Mouse (Mus musculus) hindbrain, embryonic 16.5 days (tissue): ENCODE results near the gene Eepd1. TPM values are rescaled to one million over a fixed set of nuclear protein-coding genes. Genes with fewer than 3 reads are reported as not detected.
A peak's percentile ranks its signal among the peaks of the same experiment; 100 is the strongest.

Experiments used
- ATAC-seq: fragments of 200-750 bp; cut with Nextera tagmentation; 2 replicates; pipeline ENCODE4 v1.8.0; 2017; ENCODE audit warnings: moderate TSS enrichment, moderate library complexity
- H3K27ac ChIP-seq: fragments of 300-500 bp; sonication (generic); 2 replicates; pipeline ENCODE4 v1.5.1; 2014; ENCODE audit warnings: low read depth, mild to moderate bottlenecking, control low read depth, low read length, moderate library complexity
- H3K27me3 ChIP-seq: fragments of 300-500 bp; sonication (generic); replicated peaks from 2 replicates; pipeline ENCODE4 v1.6.1; 2014; ENCODE audit warnings: low read length; ENCODE audit not compliant: control insufficient read depth, insufficient read depth
- H3K36me3 ChIP-seq: fragments of 300-500 bp; sonication (generic); 2 replicates; pipeline ENCODE4 v1.6.1; 2014; ENCODE audit warnings: mild to moderate bottlenecking, low read length, moderate library complexity, mixed read lengths; ENCODE audit not compliant: control insufficient read depth, insufficient read depth
- H3K4me1 ChIP-seq: fragments of 300-500 bp; sonication (generic); 2 replicates; pipeline ENCODE4 v1.6.1; 2014; ENCODE audit warnings: low read depth, low read length; ENCODE audit not compliant: control insufficient read depth, insufficient read depth
- H3K4me2 ChIP-seq: fragments of 300-500 bp; sonication (generic); 2 replicates; pipeline ENCODE4 v1.6.1; 2014; ENCODE audit warnings: mild to moderate bottlenecking, low read length, control low read depth, moderate library complexity
- H3K4me3 ChIP-seq: fragments of 300-500 bp; sonication (generic); 2 replicates; pipeline ENCODE4 v1.5.1; 2014; ENCODE audit warnings: mild to moderate bottlenecking, low read length, control low read depth, moderate library complexity
- H3K9ac ChIP-seq: fragments of 300-500 bp; sonication (generic); 2 replicates; pipeline ENCODE4 v1.6.1; 2014; ENCODE audit warnings: low read depth, mild to moderate bottlenecking, control low read depth, low read length, moderate library complexity
- H3K9me3 ChIP-seq: fragments of 300-500 bp; sonication (generic); 2 replicates; pipeline ENCODE4 v1.6.1; 2014; ENCODE audit warnings: mild to moderate bottlenecking, low read length, moderate library complexity; ENCODE audit not compliant: control insufficient read depth
- WGBS: fragments of 180-500 bp; shearing (Covaris S2); extraction: QIAGEN DNeasy Blood & Tissue Kit; methylation state at CpG from one replicate; pipeline ENCODE4 v1.1.7; 2014; 5-methylcytosine and 5-hydroxymethylcytosine counted together
- polyA plus RNA-seq: library from polyadenylated mRNA; unstranded; fragments of >200 nt; fragmentation: Nextera tagmentation; extraction: Ambion mirVana; gene quantifications from 2 replicates; pipeline ENCODE4 v1.2.1, GENCODE M21; 2015

Eepd1 gene
- polyA plus RNA-seq, 1 experiment from 2014 or later = 15.6 TPM

DNA sequence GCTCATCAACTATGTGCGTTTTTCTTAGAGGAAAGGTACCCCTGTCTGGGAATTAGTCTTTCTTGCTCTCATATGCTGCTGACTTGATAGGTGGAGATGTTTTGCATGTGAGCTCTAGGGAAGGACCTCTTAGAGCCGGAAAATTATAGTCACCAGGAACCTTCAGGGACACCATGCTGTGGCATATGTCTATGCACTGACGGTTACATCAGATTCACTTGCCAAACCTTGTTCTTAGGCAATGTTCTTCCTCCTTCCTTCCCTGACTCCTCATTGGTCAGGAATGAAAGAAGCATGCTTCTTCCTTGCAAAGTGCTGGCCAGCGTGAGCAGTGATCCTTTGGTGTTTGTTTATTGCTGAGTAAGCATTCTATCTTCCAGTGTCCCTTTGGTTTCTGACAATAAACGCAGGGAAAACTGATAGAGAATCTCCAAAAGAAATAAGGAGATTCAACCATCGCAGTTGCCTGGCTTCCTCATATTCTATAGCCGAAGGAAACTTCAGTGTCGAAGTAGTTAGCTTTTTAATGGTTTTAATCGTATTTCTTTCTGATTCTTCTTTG, 5.0 kb downstream of the Eepd1 start:
- H3K4me1 ChIP-seq = peaks cover 27% of the 10 kb centered on the region
- H3K9ac ChIP-seq = no peak overlapping the region
- 82% methylated on average over 9 of the region's 9 CpGs for WGBS
- H3K27ac ChIP-seq = no peak overlapping the region
- no peaks in the 10 kb centered on the region for H3K36me3 ChIP-seq
- H3K9me3 ChIP-seq = no peaks in the 10 kb centered on the region
- ATAC-seq = no peak
- no peak overlapping the region for H3K4me3 ChIP-seq
- H3K4me2 ChIP-seq = peak overlapping the region; percentile 0
- H3K27me3 ChIP-seq = no peaks in the 10 kb centered on the region

GRCm38 (mm10) chr9:25487446-25488110, 6.2 kb downstream of the Eepd1 start:
- Histone ChIP-seq H3K9me3 (no peaks in the 10 kb centered on the region), H3K4me1 (peaks cover 20% of the 10 kb centered on the region), H3K4me3 (no peak overlapping the region), H3K27me3 (no peaks in the 10 kb centered on the region), H3K4me2 (peak overlapping the region; percentile 6; the same call in 1 of the 2 replicates), H3K36me3 (no peaks in the 10 kb centered on the region), H3K27ac (no peak overlapping the region), H3K9ac (no peak overlapping the region)
- WGBS = 51% methylated on average over 12 of the region's 12 CpGs
- 0 out of 2 replicates have a peak, but pooled peaks have one; percentile 28 for ATAC-seq

DNA sequence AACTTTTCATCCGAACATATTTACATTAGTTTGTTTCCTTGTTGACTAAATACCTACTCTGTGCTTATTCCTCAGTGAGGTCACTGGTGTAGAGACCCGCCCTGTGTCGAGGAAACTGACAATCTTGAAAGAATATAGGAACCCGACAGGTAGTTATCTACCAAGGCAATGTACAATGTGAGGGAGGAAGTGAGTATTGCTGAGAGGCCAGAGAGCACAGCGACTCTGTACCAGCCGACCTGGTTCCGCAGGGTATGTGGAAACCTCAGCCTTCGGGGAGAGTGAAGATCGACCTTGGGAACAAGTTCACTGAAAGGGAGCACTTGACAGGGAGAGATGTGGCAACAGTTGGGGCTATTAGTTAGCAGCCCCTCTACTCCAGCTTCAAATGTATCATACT, 7.2 kb downstream of the Eepd1 start:
- H3K27me3 ChIP-seq = no peaks in the 10 kb centered on the region
- no peak overlapping the region for H3K4me3 ChIP-seq
- H3K4me1 ChIP-seq = peaks cover 14% of the 10 kb centered on the region
- H3K9ac ChIP-seq = no peak overlapping the region
- whole genome bisulfite sequencing = 97% methylated on average over 9 of the region's 9 CpGs
- ATAC-seq = no peak
- H3K9me3 ChIP-seq = no peaks in the 10 kb centered on the region
- no peak overlapping the region for H3K27ac ChIP-seq
- H3K36me3 ChIP-seq = no peaks in the 10 kb centered on the region
- no peak overlapping the region for H3K4me2 ChIP-seq

DNA sequence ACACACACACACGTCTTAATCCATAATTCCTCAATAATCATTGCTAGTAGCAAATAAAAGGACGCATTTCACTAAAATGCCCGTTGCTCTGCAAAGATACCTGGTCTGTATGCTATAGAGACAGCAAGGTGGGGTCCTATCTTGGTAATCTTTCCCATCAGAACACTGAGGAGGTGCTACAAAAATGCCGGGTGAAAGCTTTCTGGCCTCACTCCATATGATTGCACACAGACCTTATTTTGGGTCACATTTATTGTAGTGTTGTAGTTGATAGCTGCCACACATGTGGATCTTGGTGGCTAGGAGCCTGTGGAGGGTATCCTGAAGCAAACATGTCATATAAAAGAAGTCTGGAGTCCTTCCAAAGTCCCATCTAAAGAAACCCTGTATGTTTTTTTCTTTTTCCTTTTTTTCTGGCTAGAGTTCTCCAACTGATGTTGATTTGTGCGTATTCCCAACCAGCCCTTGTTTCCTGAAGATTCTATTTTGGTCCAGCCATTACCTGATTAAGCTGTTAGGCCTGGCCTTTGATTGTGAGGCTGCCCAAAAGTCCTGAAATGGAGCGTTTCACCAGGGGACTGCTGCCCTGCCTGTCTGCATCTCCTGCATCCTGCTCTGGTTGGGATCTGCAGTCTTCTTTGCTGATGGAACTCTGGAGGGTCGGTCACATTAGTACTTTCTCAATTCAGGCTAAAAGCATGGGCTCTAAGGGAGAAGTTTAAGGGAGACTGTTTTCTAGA, 8.0 kb downstream of the Eepd1 start:
- no peaks in the 10 kb centered on the region for H3K9me3 ChIP-seq
- peaks cover 11% of the 10 kb centered on the region for H3K4me1 ChIP-seq
- no peak overlapping the region for H3K4me2 ChIP-seq
- no peak overlapping the region for H3K27ac ChIP-seq
- H3K36me3 ChIP-seq = no peaks in the 10 kb centered on the region
- no peak for ATAC-seq
- WGBS = 88% methylated on average over 7 of the region's 7 CpGs
- H3K4me3 ChIP-seq = no peak overlapping the region
- H3K9ac ChIP-seq = no peak overlapping the region
- H3K27me3 ChIP-seq = no peaks in the 10 kb centered on the region

DNA sequence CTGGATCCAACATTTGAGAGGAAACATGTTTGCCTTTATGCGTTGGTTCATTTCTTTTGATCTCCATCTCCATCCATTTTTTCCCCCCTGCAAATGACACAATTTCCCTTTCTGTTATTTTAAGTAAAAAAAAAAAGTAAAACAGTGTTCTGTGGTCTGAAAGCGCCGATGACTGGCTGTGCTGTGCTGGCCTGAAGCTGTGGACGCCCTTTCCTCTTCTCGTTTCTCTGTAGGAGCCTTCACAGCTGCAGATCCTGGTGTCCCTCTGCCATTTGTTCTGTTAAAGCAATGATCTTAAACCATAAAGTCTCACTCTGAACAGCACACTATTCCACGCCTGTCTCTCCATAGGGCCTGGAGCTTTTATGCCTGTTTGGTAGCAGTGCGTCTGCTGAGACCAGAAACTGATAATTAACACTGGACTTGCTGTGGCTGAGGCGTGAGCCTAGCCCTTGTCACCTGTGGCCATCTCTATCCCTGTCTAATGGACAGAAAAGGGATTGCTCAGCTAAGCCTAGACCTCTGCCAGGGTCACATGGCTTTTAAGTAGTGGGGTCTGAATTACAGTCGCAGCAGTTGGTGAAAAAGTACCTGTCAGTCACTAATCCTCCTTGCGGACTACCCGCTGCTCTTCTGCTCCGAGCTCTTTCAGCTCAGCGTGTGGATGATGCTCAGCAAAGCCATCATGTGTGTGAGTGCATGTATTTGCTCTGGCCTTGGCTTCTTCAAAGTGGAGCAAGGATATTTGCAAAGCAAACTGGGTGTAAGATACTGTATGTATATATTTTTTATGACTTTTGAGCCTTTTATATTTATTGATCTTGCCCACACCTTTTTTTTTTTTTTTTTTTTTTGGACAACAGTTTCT, 9.2 kb downstream of the Eepd1 start:
- no peak overlapping the region for H3K4me3 ChIP-seq
- H3K9ac ChIP-seq = no peak overlapping the region
- H3K4me1 ChIP-seq = peaks cover 4% of the 10 kb centered on the region
- H3K36me3 ChIP-seq = no peaks in the 10 kb centered on the region
- no peak overlapping the region for H3K27ac ChIP-seq
- H3K9me3 ChIP-seq = no peaks in the 10 kb centered on the region
- 68% methylated on average over 13 of the region's 13 CpGs for WGBS
- H3K27me3 ChIP-seq = no peaks in the 10 kb centered on the region
- peak; percentile 62; the same call in 1 of the 2 replicates for ATAC-seq
- no peak overlapping the region for H3K4me2 ChIP-seq

- Histone ChIP-seq H3K27me3 (no peaks in the 10 kb centered on the region), H3K4me3 (no peak overlapping the region), H3K9ac (no peak overlapping the region), H3K9me3 (no peaks in the 10 kb centered on the region), H3K4me2 (no peak overlapping the region), H3K4me1 (no peaks in the 10 kb centered on the region), H3K27ac (no peak overlapping the region), H3K36me3 (no peaks in the 10 kb centered on the region)
- ATAC-seq = no peak
- 82% methylated on average over 5 of the region's 5 CpGs for WGBS
These were observed 12.6 kb downstream of the Eepd1 start for GRCm38 (mm10) chr9:25493918-25494317.

GRCm38 (mm10) chr9:25495601-25496000, 14.3 kb downstream of the Eepd1 start:
- no peak for ATAC-seq
- Histone ChIP-seq H3K4me2 (no peak overlapping the region), H3K4me3 (no peak overlapping the region), H3K9me3 (no peaks in the 10 kb centered on the region), H3K27me3 (no peaks in the 10 kb centered on the region), H3K27ac (no peak overlapping the region), H3K36me3 (no peaks in the 10 kb centered on the region), H3K9ac (no peak overlapping the region), H3K4me1 (no peaks in the 10 kb centered on the region)
- 94% methylated on average over 10 of the region's 10 CpGs for WGBS

DNA sequence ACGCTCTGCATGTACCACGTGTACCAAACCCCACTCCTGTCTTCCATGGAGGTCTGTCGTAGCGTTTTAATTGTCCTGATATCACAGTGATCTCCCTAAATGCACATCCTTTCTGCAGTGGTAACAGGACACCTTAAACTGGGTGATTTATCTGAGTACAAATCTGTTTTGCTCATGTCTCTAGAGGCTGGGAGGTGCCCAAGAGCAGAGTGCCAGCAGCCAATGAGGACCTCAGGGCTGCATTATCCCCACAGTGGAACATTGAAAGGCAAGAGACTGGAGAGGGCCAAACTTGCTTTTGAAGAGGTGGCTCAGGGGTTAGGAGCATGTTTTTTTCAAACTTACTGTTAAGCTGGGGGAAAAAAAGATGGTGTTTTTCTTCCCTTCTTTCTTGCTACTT, 14.8 kb downstream of the Eepd1 start:
- Histone ChIP-seq H3K27ac (no peak overlapping the region), H3K4me1 (no peaks in the 10 kb centered on the region), H3K27me3 (no peaks in the 10 kb centered on the region), H3K4me2 (no peak overlapping the region), H3K36me3 (no peaks in the 10 kb centered on the region), H3K4me3 (no peak overlapping the region), H3K9ac (no peak overlapping the region), H3K9me3 (no peaks in the 10 kb centered on the region)
- 91% methylated on average over 4 of the region's 4 CpGs for WGBS
- ATAC-seq = no peak

- no peak overlapping the region for H3K4me3 ChIP-seq
- ATAC-seq = no peak
- no peak overlapping the region for H3K9ac ChIP-seq
- no peak overlapping the region for H3K4me2 ChIP-seq
- H3K27me3 ChIP-seq = no peaks in the 10 kb centered on the region
- H3K4me1 ChIP-seq = no peaks in the 10 kb centered on the region
- 92% methylated on average over 2 of the region's 2 CpGs for WGBS
- H3K27ac ChIP-seq = no peak overlapping the region
- H3K9me3 ChIP-seq = no peaks in the 10 kb centered on the region
- H3K36me3 ChIP-seq = no peaks in the 10 kb centered on the region
These were observed 15.4 kb downstream of the Eepd1 start for GRCm38 (mm10) chr9:25496703-25497102.
